Mouse (Mus musculus): ENCODE data around the gene Gdf3.

DNA sequence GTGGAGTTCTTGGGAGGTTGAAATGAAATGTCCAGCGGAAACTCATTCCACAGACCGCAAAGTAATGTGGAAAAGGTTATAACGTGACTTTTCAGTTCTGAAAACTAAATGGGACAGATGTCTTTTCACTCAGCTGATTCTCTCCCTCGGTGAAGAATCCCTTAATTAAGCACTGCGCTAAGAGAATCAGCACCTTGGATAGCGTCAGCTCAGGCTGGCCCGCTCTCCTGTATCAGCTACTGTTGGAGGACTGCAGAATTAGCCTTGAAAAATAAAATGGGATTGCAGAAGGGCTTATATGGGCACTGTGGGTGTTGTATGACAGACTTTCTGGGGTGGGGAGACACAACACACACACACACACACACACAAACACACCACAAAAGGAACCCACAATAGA, 49.7 kb upstream of the Gdf3 start:
- no peak for TF ChIP-seq EP300 (IDR thresholded peaks at IDR 0.05)
- no peak for TF ChIP-seq CTCF (IDR thresholded peaks at IDR 0.05)
